In the genomic region with DNA sequence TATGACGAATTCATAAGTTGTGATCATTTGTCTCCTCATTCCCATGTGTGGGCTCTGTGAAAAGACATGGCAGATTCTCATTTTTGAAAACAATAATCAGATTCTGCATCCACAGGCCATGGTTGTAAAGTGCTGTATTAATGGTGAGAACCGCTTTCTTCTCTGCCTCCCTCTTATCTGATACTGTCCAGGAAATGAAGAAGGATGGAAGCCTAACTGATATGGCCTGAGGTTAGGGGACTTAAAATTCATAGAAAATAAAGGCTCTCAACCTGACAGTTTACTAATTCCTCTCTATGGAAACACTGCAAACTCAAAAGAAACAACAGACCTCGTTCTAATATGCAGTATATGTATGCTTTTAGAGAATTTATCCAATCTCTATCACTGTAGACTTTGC, we compare ENCODE assay signal across 1 mouse cellular context.
TF ChIP-seq lines count a peak whose summit lies in the region.

No protein-coding gene starts in this region.

TF ChIP-seq in MEL, 35 proteins besides CTCF, POLR2A, EP300 and RAD21 (continued from another document):
- TF ChIP-seq MAFK (IDR thresholded peaks at IDR 0.05; ENCODE audit: borderline replicate concordance, low read depth, low read length) (no peak), TBP (IDR thresholded peaks at IDR 0.05; ENCODE audit: low read depth, low read length) (no peak), JUND (IDR thresholded peaks at IDR 0.05; ENCODE audit: low read depth, low read length) (no peak), ETS1 (IDR thresholded peaks at IDR 0.05; ENCODE audit: low read depth, low read length) (peak; percentile 51), USF1 (IDR thresholded peaks at IDR 0.05; ENCODE audit: low read depth, low read length) (no peak), POLR2AphosphoS5 (IDR thresholded peaks at IDR 0.05; ENCODE audit: borderline replicate concordance, low read depth, low read length) (no peak), UBTF (IDR thresholded peaks at IDR 0.05; ENCODE audit: borderline replicate concordance, insufficient read depth, low read depth, low read length) (no peak), GABPA (IDR thresholded peaks at IDR 0.05; ENCODE audit: low read depth, low read length) (no peak), TCF12 (IDR thresholded peaks at IDR 0.05; ENCODE audit: low read depth, low read length) (peak; percentile 72), GATA1 (IDR thresholded peaks at IDR 0.05; ENCODE audit: low read depth, low read length) (peak; percentile 91)
